Mouse (Mus musculus): Measurements from ENCODE around the gene Myo9a. TPM values are rescaled to one million over a fixed set of nuclear protein-coding genes. Genes with fewer than 3 reads are reported as not detected.

Gene Myo9a
- polyA plus RNA-seq, 1 experiment: 7.5 TPM

DNA sequence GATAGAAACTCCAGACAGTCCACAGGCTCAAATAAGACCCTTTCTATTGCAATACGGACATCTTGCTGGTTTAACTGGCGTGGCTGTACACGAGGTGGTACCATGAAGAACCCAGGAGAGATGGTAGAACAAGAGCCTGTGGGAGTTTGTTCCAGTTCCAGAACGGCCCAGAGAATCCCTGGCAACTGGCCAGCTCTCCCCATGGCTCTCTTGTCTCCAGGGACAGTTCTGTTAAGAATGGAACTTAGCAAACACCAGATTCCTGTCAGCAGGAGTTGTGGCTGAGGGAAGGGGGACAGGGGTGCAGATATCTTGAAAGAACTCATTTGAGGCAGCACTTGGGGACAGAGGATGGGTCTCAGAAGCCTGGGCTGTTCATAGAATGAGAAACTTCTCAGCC lies 220.6 kb downstream of the Myo9a start:
- no peak overlapping the region for H3K27ac ChIP-seq (ENCODE audit: control insufficient read depth, insufficient read depth, low read depth, low read length, poor library complexity)
- H3K4me3 ChIP-seq (replicated peaks; ENCODE audit: control insufficient read depth, low read depth, low read length): no peak overlapping the region
- H3K4me1 ChIP-seq (ENCODE audit: control insufficient read depth, insufficient read depth, low read length): no peaks in the 10 kb centered on the region
- TF ChIP-seq POLR2A (IDR thresholded peaks at IDR 0.05; ENCODE audit: borderline replicate concordance, control insufficient read depth, low read depth, low read length): no peak
- no peak for TF ChIP-seq CTCF (IDR thresholded peaks at IDR 0.05; ENCODE audit: control insufficient read depth, insufficient read depth, low read length)
- WGBS: 69% methylated on average over 4 of the region's 4 CpGs

Other genes starting within 250 kb of the Myo9a start
- 41.8 and 98.1 TPM in 2 replicates for gene Hexa, start 211.4 kb upstream of the Myo9a start, polyA plus RNA-seq (2011; ENCODE audit: insufficient read depth, insufficient read length, low replicate concordance, missing spikeins)
- gene Tmem202, start 211.0 kb upstream of the Myo9a start, polyA plus RNA-seq (2011; ENCODE audit: insufficient read depth, insufficient read length, low replicate concordance, missing spikeins): not detected in 2 replicates
- not detected in 2 replicates for gene Celf6, start 173.0 kb upstream of the Myo9a start, polyA plus RNA-seq (2011; ENCODE audit: insufficient read depth, insufficient read length, low replicate concordance, missing spikeins)
- gene Parp6, start 133.6 kb upstream of the Myo9a start, polyA plus RNA-seq (2011; ENCODE audit: insufficient read depth, insufficient read length, low replicate concordance, missing spikeins): 18.6 and 41.4 TPM in 2 replicates
- 121 and 351 TPM in 2 replicates for gene Pkm, start 94.5 kb upstream of the Myo9a start, polyA plus RNA-seq (2011; ENCODE audit: insufficient read depth, insufficient read length, low replicate concordance, missing spikeins)
- gene Gramd2, start 70.8 kb upstream of the Myo9a start, polyA plus RNA-seq (2011; ENCODE audit: insufficient read depth, insufficient read length, low replicate concordance, missing spikeins): 2.8 TPM in 1 of 2 replicates, not detected in the other
- 1.1 and 3.5 TPM in 2 replicates for gene Senp8, start 186 bp upstream of the Myo9a start, polyA plus RNA-seq (2011; ENCODE audit: insufficient read depth, insufficient read length, low replicate concordance, missing spikeins)
- gene Nr2e3, start 209.8 kb downstream of the Myo9a start, polyA plus RNA-seq (2011; ENCODE audit: insufficient read depth, insufficient read length, low replicate concordance, missing spikeins): not detected in 2 replicates

Measured in bone marrow, adult 2 months (tissue).